14 mouse cellular contexts compared by ENCODE assay signal in the genomic region with DNA sequence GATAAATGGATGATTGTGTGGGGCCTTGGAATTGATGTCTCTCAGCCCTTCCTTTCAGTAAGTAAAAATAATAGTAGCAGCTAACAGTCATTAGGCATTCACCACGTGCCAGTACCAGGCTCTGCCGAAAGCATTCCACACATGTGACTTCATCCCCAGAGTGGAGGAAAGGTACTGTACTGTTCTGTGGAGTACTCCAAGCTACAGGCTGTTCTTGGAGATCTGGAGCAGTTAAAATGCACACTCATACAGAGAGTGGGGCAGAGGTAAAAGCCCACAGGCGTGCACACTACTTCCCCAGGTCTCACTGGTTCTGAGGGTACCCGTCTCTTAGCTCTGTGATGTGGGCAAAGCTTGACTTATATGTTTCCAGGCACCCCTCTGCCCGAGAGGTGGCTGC. TPM values are rescaled to one million over a fixed set of nuclear protein-coding genes. Genes with fewer than 3 reads are reported as not detected.
A peak's percentile ranks its signal among the peaks of the same experiment; 100 is the strongest.
DNase-seq lines count a peak whose midpoint lies in the region; ATAC-seq lines count a peak whose summit lies in the region.
"Had no signal": no experiment of that assay in that cellular context is flagged by ENCODE, and none has a peak within 500 bp of the region (broad histone marks: within the 10 kb centered on the region; RNA-seq: fewer than 3 reads in every experiment).

No protein-coding gene starts in this region.

- H3K4me2 ChIP-seq in forebrain, embryonic 14.5 days (ENCODE audit: low read length), result no peak overlapping the region
- H3K4me2 ChIP-seq in forebrain, embryonic 15.5 days (replicated peaks), result no peak overlapping the region
- no peak overlapping the region for H3K4me2 ChIP-seq in limb, embryonic 13.5 days (replicated peaks)
- H3K4me2 ChIP-seq in heart, embryonic 13.5 days, result no peak overlapping the region
- H3K4me2 ChIP-seq: hindbrain, embryonic 13.5 days; neural tube, embryonic 13.5 days had no signal

- intact Hi-C loops in left cerebral cortex, postnatal 36 days (cut with DNase I), result no loop called here

- peak; percentile 25 for DNase-seq in forebrain, embryonic 14.5 days (ENCODE audit: low spot score)
- no peak for DNase-seq in limb, embryonic 10.5 days (ENCODE audit: low spot score)
- peak; percentile 74 for DNase-seq in 3T3-L1 (ENCODE audit: low read depth, low spot score)
- no peak for DNase-seq in left cerebral cortex, postnatal 36 days (ENCODE audit: low spot score in 2 of 2)
- DNase-seq: cerebellum, postnatal 10 days; right cerebral cortex, postnatal 25 days had no signal

- 56% methylated on average over 5 of the region's 5 CpGs for WGBS in forebrain, embryonic 14.5 days
- 53% methylated on average over 5 of the region's 5 CpGs for whole genome bisulfite sequencing in forebrain, embryonic 15.5 days
- WGBS in limb, embryonic 13.5 days, result 67% methylated on average over 5 of the region's 5 CpGs
- WGBS in limb, embryonic 10.5 days, result 85% methylated on average over 5 of the region's 5 CpGs
- WGBS in heart, embryonic 13.5 days, result 47% methylated on average over 5 of the region's 5 CpGs

- H3K9me3 ChIP-seq in forebrain, embryonic 14.5 days (replicated peaks; ENCODE audit: control insufficient read depth, low read length), result no peaks in the 10 kb centered on the region
- no peaks in the 10 kb centered on the region for H3K9me3 ChIP-seq in forebrain, embryonic 15.5 days
- no peaks in the 10 kb centered on the region for H3K9me3 ChIP-seq in limb, embryonic 13.5 days
- no peaks in the 10 kb centered on the region for H3K9me3 ChIP-seq in limb, embryonic 10.5 days (replicated peaks)
- no peaks in the 10 kb centered on the region for H3K9me3 ChIP-seq in heart, embryonic 13.5 days
- H3K9me3 ChIP-seq: hindbrain, embryonic 13.5 days; midbrain, embryonic 10.5 days; neural tube, embryonic 13.5 days had no signal

- H3K4me3 ChIP-seq in forebrain, embryonic 14.5 days (ENCODE audit: low read depth, low read length), result no peak overlapping the region
- H3K4me3 ChIP-seq in forebrain, embryonic 15.5 days, result no peak overlapping the region
- H3K4me3 ChIP-seq in limb, embryonic 13.5 days, result no peak overlapping the region
- H3K4me3 ChIP-seq in limb, embryonic 10.5 days, result no peak overlapping the region
- no peak overlapping the region for H3K4me3 ChIP-seq in heart, embryonic 13.5 days
- H3K4me3 ChIP-seq: hindbrain, embryonic 13.5 days; midbrain, embryonic 10.5 days; neural tube, embryonic 13.5 days had no signal

- no peak overlapping the region for H3K27ac ChIP-seq in forebrain, embryonic 14.5 days (ENCODE audit: low read depth, low read length)
- H3K27ac ChIP-seq in forebrain, embryonic 15.5 days (replicated peaks), result no peak overlapping the region
- no peak overlapping the region for H3K27ac ChIP-seq in limb, embryonic 13.5 days
- H3K27ac ChIP-seq in limb, embryonic 10.5 days, result no peak overlapping the region
- peak overlapping the region; percentile 56 for H3K27ac ChIP-seq in heart, embryonic 13.5 days (replicated peaks)
- H3K27ac ChIP-seq: hindbrain, embryonic 13.5 days; kidney, postnatal 0 days; midbrain, embryonic 10.5 days; neural tube, embryonic 13.5 days had no signal

- H3K27me3 ChIP-seq in forebrain, embryonic 14.5 days (replicated peaks; ENCODE audit: control insufficient read depth, insufficient read depth, low read length), result no peaks in the 10 kb centered on the region
- no peaks in the 10 kb centered on the region for H3K27me3 ChIP-seq in forebrain, embryonic 15.5 days
- no peaks in the 10 kb centered on the region for H3K27me3 ChIP-seq in limb, embryonic 13.5 days
- no peaks in the 10 kb centered on the region for H3K27me3 ChIP-seq in limb, embryonic 10.5 days (ENCODE audit: low read depth, poor library complexity, severe bottlenecking)
- no peaks in the 10 kb centered on the region for H3K27me3 ChIP-seq in heart, embryonic 13.5 days (replicated peaks)
- H3K27me3 ChIP-seq: hindbrain, embryonic 13.5 days; neural tube, embryonic 13.5 days had no signal

- H3K36me3 ChIP-seq in forebrain, embryonic 14.5 days (ENCODE audit: control insufficient read depth, insufficient read depth, low read length), result 0 out of 2 replicates have a peak, but pooled peaks cover 4% of the 10 kb centered on the region
- no peaks in the 10 kb centered on the region for H3K36me3 ChIP-seq in forebrain, embryonic 15.5 days
- peaks cover 6% of the 10 kb centered on the region; the same call in 1 of the 2 replicates for H3K36me3 ChIP-seq in limb, embryonic 13.5 days
- peaks cover 46% of the 10 kb centered on the region for H3K36me3 ChIP-seq in limb, embryonic 10.5 days
- H3K36me3 ChIP-seq in heart, embryonic 13.5 days, result peaks cover 7% of the 10 kb centered on the region; the same call in 1 of the 2 replicates
- H3K36me3 ChIP-seq: hindbrain, embryonic 13.5 days; neural tube, embryonic 13.5 days had no signal

- no peak overlapping the region for H3K9ac ChIP-seq in forebrain, embryonic 14.5 days (ENCODE audit: low read length)
- no peak overlapping the region for H3K9ac ChIP-seq in forebrain, embryonic 15.5 days (replicated peaks)
- H3K9ac ChIP-seq in limb, embryonic 13.5 days, result no peak overlapping the region
- H3K9ac ChIP-seq in heart, embryonic 13.5 days, result 0 out of 2 replicates have a peak overlapping the region, but pooled peaks have one; percentile 24
- H3K9ac ChIP-seq: hindbrain, embryonic 13.5 days; neural tube, embryonic 13.5 days had no signal

- H3K4me1 ChIP-seq in forebrain, embryonic 14.5 days (ENCODE audit: control insufficient read depth, insufficient read depth, low read length), result peaks cover 6% of the 10 kb centered on the region
- H3K4me1 ChIP-seq in forebrain, embryonic 15.5 days, result peaks cover 14% of the 10 kb centered on the region
- H3K4me1 ChIP-seq in limb, embryonic 13.5 days, result peaks cover 58% of the 10 kb centered on the region
- H3K4me1 ChIP-seq in limb, embryonic 10.5 days, result peaks cover 13% of the 10 kb centered on the region; the same call in 1 of the 2 replicates
- H3K4me1 ChIP-seq in heart, embryonic 13.5 days, result peaks cover 79% of the 10 kb centered on the region

- no peak; the same call in 1 of the 2 replicates for ATAC-seq in forebrain, embryonic 14.5 days
- no peak for ATAC-seq in forebrain, embryonic 15.5 days (replicated peaks)
- 0 out of 2 replicates have a peak, but pooled peaks have one; percentile 52 for ATAC-seq in limb, embryonic 13.5 days (ENCODE audit: low FRiP score, low read depth)
- no peak for ATAC-seq in heart, embryonic 13.5 days (ENCODE audit: extremely low read depth, insufficient number of reproducible peaks, low FRiP score, low TSS enrichment)
- ATAC-seq in megakaryocyte, adult 5-6 weeks (ENCODE audit: poor library complexity, severe bottlenecking), result no peak

RNA-seq across cellular contexts. Expression of gene Rapgef1, which starts 8.7 kb away (rescaled TPM):
- polyA plus RNA-seq in forebrain, embryonic 14.5 days (2014; fragmentation: Nextera tagmentation; extraction: Ambion mirVana), result 17.3 and 19.9 TPM in 2 replicates
- polyA plus RNA-seq in forebrain, embryonic 15.5 days (2015; fragmentation: Nextera tagmentation; extraction: Ambion mirVana), result 22.3 and 27.0 TPM in 2 replicates
- 15.2 and 15.9 TPM in 2 replicates for polyA plus RNA-seq in limb, embryonic 13.5 days (2015; fragmentation: Nextera tagmentation; extraction: Ambion mirVana)
- polyA plus RNA-seq in limb, embryonic 10.5 days (2016; fragmentation: Nextera tagmentation; extraction: Ambion mirVana), result 17.2 and 18.1 TPM in 2 replicates
- polyA plus RNA-seq in heart, embryonic 13.5 days (2015; fragmentation: Nextera tagmentation; extraction: Ambion mirVana), result 8.4 and 9.7 TPM in 2 replicates
- total RNA-seq in megakaryocyte, adult 5-6 weeks (2015), result 20.1 and 20.2 TPM in 2 replicates
- total RNA-seq in megakaryocyte, adult 5-6 weeks (2017), result 22.7 and 22.8 TPM in 2 replicates
- total RNA-seq in left cerebral cortex, postnatal 36 days (2021), result 100 to 1,000 TPM; 104 to 107 TPM

Comparison
In these comparisons a context has a peak if more than half of its experiments do, and no peak if none do; other contexts are left out.
1. DNase-seq: peak in forebrain, embryonic 14.5 days (single experiment) and 3T3-L1 (single experiment); none in limb, embryonic 10.5 days (single experiment) and left cerebral cortex, postnatal 36 days (0 of 2).